Mouse (Mus musculus): ENCODE measurements around the gene Odf2. TPM values are rescaled to one million over a fixed set of nuclear protein-coding genes. Genes with fewer than 3 reads are reported as not detected.
A peak's percentile ranks its signal among the peaks of the same experiment; 100 is the strongest.

Odf2 gene
- polyA plus RNA-seq, 1 experiment from 2014 or later: 64.4 TPM

DNA sequence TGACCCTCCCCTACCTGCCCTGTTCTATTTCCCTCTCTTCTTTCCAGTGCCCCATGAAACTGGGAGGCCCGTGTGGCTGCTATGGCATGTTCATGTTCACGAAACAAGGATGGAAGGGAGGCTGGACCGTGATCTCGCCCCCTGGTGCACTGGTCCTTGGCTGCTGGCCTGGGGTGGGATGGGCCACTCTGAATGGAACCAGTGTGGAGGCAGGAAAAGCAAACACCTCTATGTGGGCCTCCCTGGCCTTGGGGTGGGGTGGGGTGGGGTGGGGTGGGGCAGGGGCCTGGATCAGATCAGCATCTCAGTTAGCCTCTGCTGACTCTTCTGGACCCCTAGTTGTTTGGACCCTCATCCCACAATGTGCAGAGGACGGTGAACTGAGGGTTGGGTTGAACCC lies 35.3 kb upstream of the Odf2 start:
- H3K9ac ChIP-seq: no peak overlapping the region
- peaks cover 25% of the 10 kb centered on the region for H3K27me3 ChIP-seq
- H3K4me1 ChIP-seq: 0 out of 2 replicates have a peak, but pooled peaks cover 6% of the 10 kb centered on the region
- H3K4me3 ChIP-seq: no peak overlapping the region
- no peaks in the 10 kb centered on the region for H3K9me3 ChIP-seq
- WGBS: 67% methylated on average over 5 of the region's 5 CpGs
- no peak overlapping the region for H3K27ac ChIP-seq
- H3K36me3 ChIP-seq: no peaks in the 10 kb centered on the region
- H3K4me2 ChIP-seq (replicated peaks): 0 out of 2 replicates have a peak overlapping the region, but pooled peaks have one; percentile 7
- ATAC-seq (ENCODE audit: low FRiP score, low read depth): 0 out of 2 replicates have a peak, but pooled peaks have one; percentile 44

DNA sequence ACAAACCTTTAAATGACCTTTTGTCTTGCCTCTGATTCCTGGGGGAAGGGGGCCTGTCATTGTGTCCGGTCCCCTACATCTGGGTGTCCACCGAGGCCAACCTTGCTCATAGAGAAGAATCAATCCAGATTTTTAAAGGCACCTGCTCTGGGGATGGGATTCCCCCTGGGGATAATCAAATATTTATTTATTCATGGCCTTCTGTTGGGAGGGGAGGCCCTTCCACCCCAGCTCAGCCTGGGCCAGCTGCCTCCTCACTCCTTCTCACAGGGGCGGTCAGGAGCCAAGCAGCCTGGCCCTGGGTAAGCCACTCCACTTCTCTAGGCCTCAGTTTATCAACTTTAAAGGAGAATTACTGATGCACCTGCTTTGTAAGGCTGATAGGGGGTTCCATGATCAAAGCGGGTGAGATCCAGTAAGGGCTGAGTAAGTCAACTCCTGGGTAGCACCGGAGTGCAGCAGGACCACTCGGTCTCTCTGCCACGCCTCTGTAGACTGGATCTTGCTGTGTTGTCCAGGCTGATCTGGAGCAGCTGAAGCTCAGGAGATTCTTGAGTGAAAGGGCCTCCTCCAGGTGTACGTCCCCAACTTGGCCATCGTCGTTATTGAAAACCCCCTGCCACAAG lies 33.3 kb upstream of the Odf2 start:
- Histone ChIP-seq H3K27ac (no peak overlapping the region), H3K36me3 (no peaks in the 10 kb centered on the region), H3K27me3 (peaks cover 19% of the 10 kb centered on the region), H3K4me3 (no peak overlapping the region), H3K9ac (no peak overlapping the region), H3K4me1 (0 out of 2 replicates have a peak, but pooled peaks cover 6% of the 10 kb centered on the region), H3K4me2 (replicated peaks) (no peak overlapping the region), H3K9me3 (no peaks in the 10 kb centered on the region)
- no peak for ATAC-seq (ENCODE audit: low FRiP score, low read depth)
- 76% methylated on average over 10 of the region's 10 CpGs for WGBS

GRCm38 (mm10) chr2:29856451-29857260 lies 32.4 kb upstream of the Odf2 start:
- Histone ChIP-seq H3K4me2 (replicated peaks) (no peak overlapping the region), H3K9ac (peak overlapping the region; percentile 19; the same call in 1 of the 2 replicates), H3K27ac (no peak overlapping the region), H3K4me1 (0 out of 2 replicates have a peak, but pooled peaks cover 6% of the 10 kb centered on the region), H3K27me3 (peaks cover 19% of the 10 kb centered on the region), H3K4me3 (no peak overlapping the region), H3K9me3 (no peaks in the 10 kb centered on the region), H3K36me3 (no peaks in the 10 kb centered on the region)
- ATAC-seq (ENCODE audit: low FRiP score, low read depth): no peak
- WGBS: 14% methylated on average over 19 of the region's 19 CpGs

DNA sequence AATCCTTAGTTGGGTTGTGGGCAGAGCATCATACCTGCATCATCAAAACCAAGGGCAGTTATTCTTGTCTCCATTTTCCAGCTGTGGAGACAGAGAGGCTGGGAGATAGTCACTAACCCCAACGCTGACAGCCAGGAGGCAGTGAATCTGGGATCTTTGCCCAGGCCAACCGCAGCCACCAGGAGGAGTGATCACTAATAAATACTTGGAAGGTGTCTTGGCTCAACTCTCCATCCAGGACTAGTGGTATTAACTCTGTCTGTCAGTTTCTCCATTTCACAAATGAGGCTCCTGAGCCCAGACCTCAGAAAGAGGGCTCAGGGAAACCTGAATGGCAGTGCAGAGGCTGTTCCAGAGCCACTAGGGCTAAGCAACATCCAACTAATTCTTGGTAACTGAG lies 31.7 kb upstream of the Odf2 start:
- H3K36me3 ChIP-seq: no peaks in the 10 kb centered on the region
- no peaks in the 10 kb centered on the region for H3K9me3 ChIP-seq
- no peak overlapping the region for H3K4me2 ChIP-seq (replicated peaks)
- no peak for ATAC-seq (ENCODE audit: low FRiP score, low read depth)
- H3K4me1 ChIP-seq: 0 out of 2 replicates have a peak, but pooled peaks cover 6% of the 10 kb centered on the region
- no peak overlapping the region for H3K27ac ChIP-seq
- peaks cover 19% of the 10 kb centered on the region for H3K27me3 ChIP-seq
- H3K4me3 ChIP-seq: no peak overlapping the region
- H3K9ac ChIP-seq: no peak overlapping the region
- WGBS: 36% methylated on average over 2 of the region's 2 CpGs

GRCm38 (mm10) chr2:29857967-29858366 lies 31.1 kb upstream of the Odf2 start:
- Histone ChIP-seq H3K4me2 (replicated peaks) (no peak overlapping the region), H3K9me3 (no peaks in the 10 kb centered on the region), H3K4me1 (0 out of 2 replicates have a peak, but pooled peaks cover 6% of the 10 kb centered on the region), H3K4me3 (no peak overlapping the region), H3K27ac (no peak overlapping the region), H3K27me3 (peaks cover 19% of the 10 kb centered on the region), H3K36me3 (no peaks in the 10 kb centered on the region), H3K9ac (0 out of 2 replicates have a peak overlapping the region, but pooled peaks have one; percentile 19)
- WGBS: 50% methylated on average over 5 of the region's 5 CpGs
- ATAC-seq (ENCODE audit: low FRiP score, low read depth): no peak

- ATAC-seq (ENCODE audit: low FRiP score, low read depth): no peak
These were observed 30.1 kb upstream of the Odf2 start for GRCm38 (mm10) chr2:29858748-29859473.

DNA sequence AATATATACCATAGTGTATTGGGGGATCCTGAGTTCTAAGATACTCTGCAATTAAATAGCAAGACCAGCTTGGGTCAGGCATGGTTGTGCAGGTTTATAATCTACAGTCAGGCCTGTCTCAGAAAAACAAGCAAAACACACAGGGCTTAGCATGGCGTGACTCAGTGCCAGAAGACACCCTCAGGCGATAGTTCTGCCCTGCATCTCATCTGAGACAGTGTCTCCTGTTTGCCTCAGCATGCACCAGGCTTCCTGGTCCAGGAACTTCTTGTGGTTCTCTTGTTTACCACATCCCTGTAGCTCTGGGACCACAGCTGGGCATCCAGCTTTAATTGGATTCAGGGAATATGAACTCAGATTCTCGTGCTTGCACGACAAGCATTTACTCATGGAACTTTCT lies 23.9 kb upstream of the Odf2 start:
- WGBS: 65% methylated on average over 4 of the region's 4 CpGs
- no peak overlapping the region for H3K27ac ChIP-seq
- no peaks in the 10 kb centered on the region for H3K9me3 ChIP-seq

More at GRCm38 (mm10) chr2:29858748-29859473, 30.1 kb upstream of the Odf2 start:
- no peak overlapping the region for H3K4me3 ChIP-seq
- no peak overlapping the region for H3K27ac ChIP-seq
- H3K9ac ChIP-seq: 0 out of 2 replicates have a peak overlapping the region, but pooled peaks have one; percentile 19
- H3K9me3 ChIP-seq: no peaks in the 10 kb centered on the region
- H3K4me1 ChIP-seq: 0 out of 2 replicates have a peak, but pooled peaks cover 6% of the 10 kb centered on the region
- H3K4me2 ChIP-seq (replicated peaks): no peak overlapping the region
- H3K27me3 ChIP-seq: peaks cover 19% of the 10 kb centered on the region
- H3K36me3 ChIP-seq: no peaks in the 10 kb centered on the region
- 11% methylated on average over 5 of the region's 5 CpGs for WGBS

GRCm38 (mm10) chr2:29868949-29869645 lies 19.9 kb upstream of the Odf2 start, which contains the start of gene Cercam:
Gene Cercam, plus strand, starts transcription at chr2:29869164.
- peak within 1 kb of the TSS; percentile 64 for H3K4me3 ChIP-seq
- H3K4me2 ChIP-seq (replicated peaks): peak within 1 kb of the TSS; percentile 95
- H3K4me1 ChIP-seq: peaks cover 22% of the 10 kb centered on the region
- H3K9me3 ChIP-seq: no peaks in the 10 kb centered on the region
- no peaks in the 10 kb centered on the region for H3K27me3 ChIP-seq
- under 1% methylated on average over 42 of the region's 44 CpGs for WGBS
- peak within 1 kb of the TSS; percentile 72 for H3K27ac ChIP-seq
- peak within 1 kb of the TSS; percentile 84 for H3K9ac ChIP-seq
- H3K36me3 ChIP-seq: peaks cover 15% of the 10 kb centered on the region
- ATAC-seq (ENCODE audit: low FRiP score, low read depth): peak; percentile 93

More for the DNA sequence above, 23.9 kb upstream of the Odf2 start:
- peaks cover 11% of the 10 kb centered on the region for H3K4me1 ChIP-seq
- H3K4me3 ChIP-seq: no peak overlapping the region
- H3K27me3 ChIP-seq: no peaks in the 10 kb centered on the region
- no peak for ATAC-seq (ENCODE audit: low FRiP score, low read depth)
- H3K4me2 ChIP-seq (replicated peaks): no peak overlapping the region
- H3K36me3 ChIP-seq: no peaks in the 10 kb centered on the region
- H3K9ac ChIP-seq: no peak overlapping the region

- H3K27me3 ChIP-seq: no peaks in the 10 kb centered on the region
- WGBS: 2% methylated on average over 17 of the region's 17 CpGs
- ATAC-seq (ENCODE audit: low FRiP score, low read depth): no peak; the same call in none of the 2 replicates
- H3K4me2 ChIP-seq (replicated peaks): peak overlapping the region; percentile 95
- H3K27ac ChIP-seq: peak overlapping the region; percentile 65; the same call in 1 of the 2 replicates
- H3K9ac ChIP-seq: peak overlapping the region; percentile 84
- H3K4me3 ChIP-seq: peak overlapping the region; percentile 64
- peaks cover 22% of the 10 kb centered on the region for H3K4me1 ChIP-seq
- peaks cover 15% of the 10 kb centered on the region for H3K36me3 ChIP-seq
- no peaks in the 10 kb centered on the region for H3K9me3 ChIP-seq
These were observed 19.2 kb upstream of the Odf2 start for GRCm38 (mm10) chr2:29869646-29870451.

- Histone ChIP-seq H3K27ac (no peak overlapping the region), H3K27me3 (no peaks in the 10 kb centered on the region), H3K4me1 (peaks cover 22% of the 10 kb centered on the region), H3K4me3 (no peak overlapping the region), H3K9me3 (no peaks in the 10 kb centered on the region), H3K36me3 (peaks cover 28% of the 10 kb centered on the region), H3K9ac (no peak overlapping the region), H3K4me2 (replicated peaks) (no peak overlapping the region)
- ATAC-seq (ENCODE audit: low FRiP score, low read depth): no peak
- 93% methylated on average over 10 of the region's 10 CpGs for WGBS
These were observed 16.3 kb upstream of the Odf2 start for GRCm38 (mm10) chr2:29872581-29873295.
